Mouse (Mus musculus): ENCODE measurements around the gene Gm8265. TPM values are rescaled to one million over a fixed set of nuclear protein-coding genes. Genes with fewer than 3 reads are reported as not detected.
"Not testable (repeated sequence)": the region's sequence is repeated elsewhere in the genome, so short reads cannot be mapped to it uniquely, and the experiment has no call there.

Gm8265 gene
- not detected in 2 replicates for polyA plus RNA-seq (2016; fragmentation: Nextera tagmentation; extraction: Ambion mirVana)

DNA sequence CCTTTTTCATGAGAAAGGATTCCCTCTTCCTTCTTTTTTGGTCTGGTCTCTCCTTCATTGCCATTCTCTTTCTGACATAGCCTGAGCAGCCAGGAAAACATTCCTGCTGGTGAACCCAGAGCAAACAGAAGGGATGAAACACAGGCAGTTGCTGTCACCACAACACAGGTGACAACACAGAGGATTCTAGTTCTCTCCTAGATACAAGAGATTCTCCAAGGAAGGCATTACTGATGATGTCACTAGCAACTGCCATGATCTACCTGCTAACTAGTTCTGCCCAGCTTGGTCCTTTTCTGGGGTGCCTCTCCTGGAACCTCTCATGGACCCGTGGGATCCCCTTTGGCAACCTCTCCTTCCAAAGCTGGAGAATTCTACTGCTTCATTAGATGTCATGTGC lies at the start of gene Gm8265:
Gene Gm8265, minus strand, starts transcription at position 101 of the 400 bp plus-strand sequence.
- DNase-seq (ENCODE audit: low spot score): not testable (repeated sequence)

More for the DNA sequence above, at the start of gene Gm8265:
- not testable (repeated sequence) for H3K36me3 ChIP-seq; H3K4me3 ChIP-seq; H3K27me3 ChIP-seq (ENCODE audit: insufficient read depth, poor library complexity, severe bottlenecking); H3K27ac ChIP-seq; H3K4me1 ChIP-seq; H3K9me3 ChIP-seq
- no CpG with 5 or more reads among the region's 1 CpGs for WGBS

Other genes with a start within 250 kb of the Gm8265 start
- gene Gm3500, start 244.0 kb downstream of the Gm8265 start, polyA plus RNA-seq (2016; fragmentation: Nextera tagmentation; extraction: Ambion mirVana): not detected in 2 replicates
- 0.36 and 0.39 TPM in 2 replicates for gene Gm3194, start 177.6 kb downstream of the Gm8265 start, polyA plus RNA-seq (2016; fragmentation: Nextera tagmentation; extraction: Ambion mirVana)
- not detected in 2 replicates for gene Gm8246, start 155.2 kb downstream of the Gm8265 start, polyA plus RNA-seq (2016; fragmentation: Nextera tagmentation; extraction: Ambion mirVana)
- not detected in 2 replicates for gene Gm3187, start 148.8 kb downstream of the Gm8265 start, polyA plus RNA-seq (2016; fragmentation: Nextera tagmentation; extraction: Ambion mirVana)
- 1.9 and 2.0 TPM in 2 replicates for gene Gm3488, start 131.4 kb downstream of the Gm8265 start, polyA plus RNA-seq (2016; fragmentation: Nextera tagmentation; extraction: Ambion mirVana)
- gene Gm3532, start 94.5 kb downstream of the Gm8265 start, polyA plus RNA-seq (2016; fragmentation: Nextera tagmentation; extraction: Ambion mirVana): not detected in 2 replicates
- gene Gm9603, start 54.4 kb upstream of the Gm8265 start, polyA plus RNA-seq (2016; fragmentation: Nextera tagmentation; extraction: Ambion mirVana): not detected in 2 replicates
- gene Gm3373, start 108.5 kb upstream of the Gm8265 start, polyA plus RNA-seq (2016; fragmentation: Nextera tagmentation; extraction: Ambion mirVana): 0.11 and 0.20 TPM in 2 replicates
- gene Gm3383, start 175.0 kb upstream of the Gm8265 start, polyA plus RNA-seq (2016; fragmentation: Nextera tagmentation; extraction: Ambion mirVana): 0.90 and 1.3 TPM in 2 replicates
- not detected in 2 replicates for gene Gm3424, start 197.3 kb upstream of the Gm8265 start, polyA plus RNA-seq (2016; fragmentation: Nextera tagmentation; extraction: Ambion mirVana)
- gene Gm8237, start 247.4 kb upstream of the Gm8265 start, polyA plus RNA-seq (2016; fragmentation: Nextera tagmentation; extraction: Ambion mirVana): 0.23 TPM in 1 of 2 replicates, not detected in the other

All from heart, embryonic 10.5 days (tissue).